Mouse (Mus musculus) stomach, embryonic 14.5 days (tissue): ENCODE data around the gene Gm13090. TPM values are rescaled to one million over a fixed set of nuclear protein-coding genes. Genes with fewer than 3 reads are reported as not detected.

ENCODE experiments used
- ATAC-seq: fragments of 200-750 bp; cut with Nextera tagmentation; 2 replicates; pipeline ENCODE4 v1.8.0; 2017; ENCODE audit warnings: low read depth, moderate TSS enrichment; ENCODE audit not compliant: insufficient number of reproducible peaks, insufficient read depth, low FRiP score
- H3K27ac ChIP-seq: fragments of 300-500 bp; sonication (generic); 2 replicates; pipeline ENCODE4 v1.5.1; 2014; ENCODE audit warnings: mild to moderate bottlenecking, low read length, moderate library complexity, mixed read lengths
- H3K27me3 ChIP-seq: fragments of 300-500 bp; sonication (generic); 2 replicates; pipeline ENCODE4 v1.6.1; 2014; ENCODE audit warnings: low read length, control low read depth, mixed read lengths; ENCODE audit not compliant: control insufficient read depth, insufficient read depth
- H3K36me3 ChIP-seq: fragments of 300-500 bp; sonication (generic); 2 replicates; pipeline ENCODE4 v1.6.1; 2014; ENCODE audit warnings: mild to moderate bottlenecking, control low read depth, low read length, moderate library complexity, mixed read lengths; ENCODE audit not compliant: control insufficient read depth, insufficient read depth
- H3K4me1 ChIP-seq: fragments of 300-500 bp; sonication (generic); 2 replicates; pipeline ENCODE4 v1.6.1; 2014; ENCODE audit warnings: low read length, control low read depth, mixed read lengths; ENCODE audit not compliant: control insufficient read depth, insufficient read depth
- H3K4me2 ChIP-seq: fragments of 300-500 bp; sonication (generic); replicated peaks from 2 replicates; pipeline ENCODE4 v1.6.1; 2014; ENCODE audit warnings: low read depth, low read length, control low read depth
- H3K4me3 ChIP-seq: fragments of 300-500 bp; sonication (generic); 2 replicates; pipeline ENCODE4 v1.5.1; 2014; ENCODE audit warnings: low read depth, low read length, control low read depth
- H3K9ac ChIP-seq: fragments of 300-500 bp; sonication (generic); replicated peaks from 2 replicates; pipeline ENCODE4 v1.6.1; 2014; ENCODE audit warnings: low read depth, mild to moderate bottlenecking, control low read depth, low read length, moderate library complexity, mixed read lengths
- H3K9me3 ChIP-seq: fragments of 300-500 bp; sonication (generic); 2 replicates; pipeline ENCODE4 v1.6.1; 2016; ENCODE audit warnings: low read depth, low read length, control low read depth; ENCODE audit not compliant: control insufficient read depth
- WGBS: fragments of 180-500 bp; shearing (Covaris S2); extraction: QIAGEN DNeasy Blood & Tissue Kit; methylation state at CpG from one replicate; pipeline ENCODE4 v1.1.7; 2014; 5-methylcytosine and 5-hydroxymethylcytosine counted together
- polyA plus RNA-seq: library from polyadenylated mRNA; unstranded; fragments of >200 nt; fragmentation: Nextera tagmentation; extraction: Ambion mirVana; gene quantifications from 2 replicates; pipeline ENCODE4 v1.2.1, GENCODE M21; 2014

Gm13090 gene
- polyA plus RNA-seq, 1 experiment from 2014 or later = 0.35 TPM

DNA sequence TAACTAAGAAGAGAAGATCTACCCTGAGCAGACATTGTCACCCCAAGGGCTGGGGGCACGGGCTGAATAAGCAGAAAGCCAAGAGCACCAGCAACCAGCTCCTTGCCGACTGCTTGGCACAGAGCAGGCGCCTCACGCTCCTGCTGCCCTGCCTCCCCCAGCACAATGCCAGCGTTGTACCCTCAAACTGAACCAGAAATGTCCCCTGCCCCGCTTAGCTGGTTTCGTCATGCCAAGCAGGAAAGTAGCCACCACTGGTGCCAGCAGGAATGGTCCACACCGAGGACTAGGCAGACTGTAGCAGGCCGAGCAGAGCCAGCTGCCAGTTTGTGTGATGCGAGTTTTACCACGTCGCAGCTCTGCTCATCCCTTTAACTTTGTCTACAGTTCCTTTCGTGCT is 7.4 kb upstream of the Gm13090 start:
- H3K4me1 ChIP-seq = no peaks in the 10 kb centered on the region
- H3K27me3 ChIP-seq = no peaks in the 10 kb centered on the region
- no peak overlapping the region for H3K4me3 ChIP-seq
- no peak for ATAC-seq
- WGBS = 94% methylated on average over 13 of the region's 13 CpGs
- no peak overlapping the region for H3K4me2 ChIP-seq
- H3K27ac ChIP-seq = no peak overlapping the region
- H3K9me3 ChIP-seq = no peaks in the 10 kb centered on the region
- no peaks in the 10 kb centered on the region; the same call in 1 of the 2 replicates for H3K36me3 ChIP-seq
- no peak overlapping the region for H3K9ac ChIP-seq

DNA sequence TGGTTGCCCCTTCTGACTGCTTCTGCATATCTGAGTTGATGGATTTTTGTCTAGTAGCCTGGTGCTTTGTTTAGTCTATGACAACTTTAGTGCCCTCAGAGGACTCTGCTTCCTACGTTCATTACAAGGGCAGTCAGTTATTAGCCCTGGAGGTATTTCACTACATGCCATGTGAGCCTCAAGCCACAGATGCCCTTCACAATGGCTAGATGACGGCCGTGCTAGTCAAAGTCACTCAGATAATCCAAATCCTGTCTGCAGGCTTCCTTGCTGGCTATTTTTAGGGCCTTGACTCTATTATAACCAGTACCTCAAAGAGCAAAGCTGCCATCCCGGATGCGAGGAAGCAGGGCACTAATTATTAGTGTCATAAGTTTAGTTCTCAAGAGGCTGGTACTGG is 6.3 kb upstream of the Gm13090 start:
- Histone ChIP-seq H3K9ac (no peak overlapping the region), H3K27ac (no peak overlapping the region), H3K27me3 (no peaks in the 10 kb centered on the region), H3K4me2 (no peak overlapping the region), H3K36me3 (no peaks in the 10 kb centered on the region; the same call in 1 of the 2 replicates), H3K4me1 (no peaks in the 10 kb centered on the region), H3K9me3 (no peaks in the 10 kb centered on the region), H3K4me3 (no peak overlapping the region)
- WGBS = 77% methylated on average over 5 of the region's 5 CpGs
- ATAC-seq = no peak

DNA sequence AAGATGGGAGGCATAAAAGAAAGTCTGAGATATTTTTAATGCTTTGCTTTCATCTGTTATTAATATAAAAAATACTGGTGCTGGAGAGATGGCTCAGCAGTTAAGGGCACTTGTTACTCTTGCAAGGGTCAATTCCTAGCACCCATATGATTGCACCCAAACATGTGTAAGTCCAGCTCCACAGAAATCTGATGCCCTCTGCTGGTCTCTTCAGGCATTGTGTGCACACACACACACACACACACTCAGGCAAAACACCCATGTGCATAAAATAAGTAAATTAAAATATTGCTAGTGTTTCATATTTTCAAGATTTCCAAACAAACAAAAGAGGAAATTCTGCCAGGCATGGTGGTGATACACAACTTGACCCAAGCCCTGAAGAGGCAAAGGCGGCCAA is 2.0 kb upstream of the Gm13090 start:
- Histone ChIP-seq H3K9me3 (no peaks in the 10 kb centered on the region), H3K4me3 (no peak overlapping the region), H3K27ac (no peak overlapping the region), H3K4me2 (no peak overlapping the region), H3K9ac (no peak overlapping the region), H3K4me1 (no peaks in the 10 kb centered on the region), H3K27me3 (no peaks in the 10 kb centered on the region), H3K36me3 (no peaks in the 10 kb centered on the region; the same call in 1 of the 2 replicates)
- 97% methylated on average over 1 of the region's 1 CpGs for WGBS
- ATAC-seq = no peak

DNA sequence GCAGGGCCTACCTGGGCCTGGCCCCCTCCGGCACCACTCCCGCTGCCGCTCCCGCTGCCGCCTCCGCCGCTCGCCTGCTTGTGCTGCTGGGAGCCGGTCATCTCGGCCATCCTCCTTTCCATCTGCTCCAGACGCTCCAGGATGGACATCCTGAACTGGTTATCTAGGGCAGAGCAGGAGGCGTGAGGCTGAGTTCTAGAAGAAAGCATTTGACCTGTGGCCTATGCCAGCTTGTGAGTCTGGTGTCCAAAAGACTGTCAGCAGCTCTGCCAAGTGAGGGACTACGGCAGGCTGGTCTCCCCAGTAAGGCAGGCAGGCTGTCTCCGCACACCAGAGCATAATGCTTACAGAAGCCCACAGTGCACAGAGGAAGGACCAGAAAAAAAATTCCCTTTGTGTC is 551 bp upstream of the Gm13090 start:
- no peak overlapping the region for H3K9ac ChIP-seq
- H3K4me1 ChIP-seq = no peaks in the 10 kb centered on the region
- ATAC-seq = no peak
- H3K9me3 ChIP-seq = no peaks in the 10 kb centered on the region
- H3K4me2 ChIP-seq = no peak overlapping the region
- H3K36me3 ChIP-seq = no peaks in the 10 kb centered on the region
- no peak overlapping the region for H3K4me3 ChIP-seq
- H3K27me3 ChIP-seq = no peaks in the 10 kb centered on the region
- 90% methylated on average over 14 of the region's 14 CpGs for WGBS
- H3K27ac ChIP-seq = no peak overlapping the region

DNA sequence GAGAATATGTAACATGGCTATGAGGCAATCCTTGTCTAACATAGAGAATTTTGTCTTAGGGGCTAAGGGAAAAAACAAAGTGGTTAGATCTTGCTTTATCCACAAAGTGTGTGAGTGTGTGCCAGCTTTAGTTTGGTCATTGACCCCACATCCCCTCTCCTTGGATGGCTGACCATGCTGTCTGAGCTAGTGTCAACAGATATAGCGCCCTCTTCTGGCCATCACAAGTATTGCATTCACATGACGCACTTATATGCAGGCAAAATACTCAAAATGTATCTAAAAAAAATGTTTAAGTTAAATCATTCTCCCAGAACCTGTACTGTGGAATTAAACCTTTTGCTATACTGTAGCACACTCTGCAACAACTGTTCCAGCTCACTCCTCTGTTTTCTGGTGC is 5.8 kb downstream of the Gm13090 start:
- no peaks in the 10 kb centered on the region for H3K36me3 ChIP-seq
- no peak overlapping the region for H3K4me3 ChIP-seq
- H3K27ac ChIP-seq = no peak overlapping the region
- no peaks in the 10 kb centered on the region for H3K4me1 ChIP-seq
- no peak for ATAC-seq
- H3K27me3 ChIP-seq = no peaks in the 10 kb centered on the region
- no peak overlapping the region for H3K4me2 ChIP-seq
- no peaks in the 10 kb centered on the region for H3K9me3 ChIP-seq
- no peak overlapping the region for H3K9ac ChIP-seq
- WGBS = 42% methylated on average over 2 of the region's 2 CpGs

DNA sequence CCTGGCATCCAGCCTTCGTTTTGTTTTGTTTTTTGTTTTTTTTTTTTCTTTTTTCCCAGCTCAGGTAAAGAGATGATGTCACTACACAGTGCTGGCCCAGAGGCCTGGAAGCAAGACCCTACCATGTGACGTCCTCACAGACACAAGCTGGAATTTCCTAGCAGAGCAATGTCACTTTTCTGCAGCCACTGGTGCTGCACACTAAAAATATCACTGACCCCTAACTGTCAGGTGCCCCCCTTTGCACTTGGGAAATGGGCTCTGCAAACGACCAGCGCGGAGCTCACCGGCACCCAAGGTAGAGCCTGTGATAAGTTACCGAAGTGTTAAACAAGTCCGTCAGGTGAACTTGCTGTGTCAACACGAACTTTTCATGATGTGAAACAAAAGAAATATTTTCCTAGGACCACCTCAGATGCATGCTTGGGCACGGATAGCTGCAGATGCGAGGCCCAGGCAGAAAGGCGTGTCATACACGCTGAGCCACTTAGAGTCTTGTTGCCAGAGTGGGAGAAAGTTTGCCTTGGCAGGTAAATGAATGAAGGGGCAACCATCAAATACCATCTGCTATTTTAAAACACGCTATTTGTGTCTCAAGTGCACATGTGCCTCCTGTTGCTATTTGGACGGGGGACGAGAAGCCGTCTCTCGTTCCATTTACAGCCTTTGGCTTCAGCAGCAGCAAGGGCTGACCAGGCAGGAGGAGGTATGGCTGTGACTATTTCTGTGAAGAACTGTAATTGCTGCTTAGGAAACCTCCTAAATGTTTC is 7.1 kb downstream of the Gm13090 start:
- 69% methylated on average over 18 of the region's 18 CpGs for WGBS
- Histone ChIP-seq H3K27ac (peak overlapping the region; percentile 53; the same call in 1 of the 2 replicates), H3K4me1 (no peaks in the 10 kb centered on the region), H3K4me2 (no peak overlapping the region; the same call in 1 of the 2 replicates), H3K9ac (no peak overlapping the region), H3K4me3 (no peak overlapping the region), H3K36me3 (no peaks in the 10 kb centered on the region), H3K27me3 (no peaks in the 10 kb centered on the region), H3K9me3 (0 out of 2 replicates have a peak, but pooled peaks cover 2% of the 10 kb centered on the region)
- ATAC-seq = peak; percentile 33; the same call in 1 of the 2 replicates

DNA sequence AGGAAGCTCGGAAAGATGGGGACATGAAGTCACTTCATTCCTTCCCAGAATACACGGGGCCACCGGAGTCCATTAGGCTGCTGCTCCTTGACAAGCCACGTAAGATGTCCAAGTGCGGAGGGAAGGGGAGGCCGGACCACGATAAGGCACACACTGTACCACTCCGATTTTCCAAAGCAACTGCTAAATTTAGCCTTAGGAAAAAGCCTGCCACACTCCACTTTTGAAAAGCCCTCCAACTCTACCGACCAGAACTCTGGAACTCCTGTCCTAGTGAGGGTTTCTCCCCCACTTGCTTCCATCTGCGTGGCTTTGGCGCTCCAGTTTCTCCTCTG is 7.7 kb downstream of the Gm13090 start:
- Histone ChIP-seq H3K27ac (peak overlapping the region; percentile 53; the same call in 1 of the 2 replicates), H3K4me1 (no peaks in the 10 kb centered on the region), H3K9ac (no peak overlapping the region), H3K27me3 (no peaks in the 10 kb centered on the region), H3K4me3 (no peak overlapping the region), H3K4me2 (no peak overlapping the region; the same call in 1 of the 2 replicates), H3K36me3 (no peaks in the 10 kb centered on the region), H3K9me3 (0 out of 2 replicates have a peak, but pooled peaks cover 2% of the 10 kb centered on the region)
- WGBS = 79% methylated on average over 11 of the region's 11 CpGs
- no peak for ATAC-seq

DNA sequence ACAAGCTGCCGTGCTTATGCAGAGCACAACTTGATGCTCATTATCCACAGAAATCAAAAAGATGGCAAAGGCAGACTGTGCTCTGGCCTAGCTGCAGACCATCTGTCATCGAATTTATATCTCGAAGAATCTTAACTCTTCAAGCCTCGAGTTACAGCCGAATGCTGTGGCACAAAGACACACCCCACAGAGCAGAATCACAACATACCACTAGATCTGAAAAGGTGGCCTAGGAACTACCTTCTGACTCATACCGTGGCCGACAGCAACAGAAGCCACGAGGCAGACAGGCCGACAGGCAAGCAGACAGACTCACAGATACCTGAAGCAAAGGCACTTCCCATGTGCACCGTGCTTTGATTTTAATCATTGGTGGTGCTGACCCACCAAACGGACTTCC is 14.3 kb downstream of the Gm13090 start:
- 0 out of 2 replicates have a peak, but pooled peaks cover 2% of the 10 kb centered on the region for H3K9me3 ChIP-seq
- no peak overlapping the region for H3K4me2 ChIP-seq
- WGBS = 82% methylated on average over 11 of the region's 11 CpGs
- no peak overlapping the region for H3K9ac ChIP-seq
- H3K27ac ChIP-seq = no peak overlapping the region
- no peaks in the 10 kb centered on the region for H3K4me1 ChIP-seq
- peaks cover 8% of the 10 kb centered on the region; the same call in 1 of the 2 replicates for H3K27me3 ChIP-seq
- ATAC-seq = no peak
- H3K36me3 ChIP-seq = no peaks in the 10 kb centered on the region
- H3K4me3 ChIP-seq = no peak overlapping the region
